Mouse (Mus musculus) hindbrain, embryonic 13.5 days (tissue): Measurements from ENCODE around the gene Cyp4f37. TPM values are rescaled to one million over a fixed set of nuclear protein-coding genes. Genes with fewer than 3 reads are reported as not detected.
"Not testable (repeated sequence)": the region's sequence is repeated elsewhere in the genome, so short reads cannot be mapped to it uniquely, and the experiment has no call there.

Source experiments
- ATAC-seq: fragments of 200-750 bp; cut with Nextera tagmentation; 2 replicates; pipeline ENCODE4 v1.8.0; 2017; ENCODE audit warnings: moderate TSS enrichment; ENCODE audit not compliant: low FRiP score
- H3K27ac ChIP-seq: fragments of 300-500 bp; sonication (generic); 2 replicates; pipeline ENCODE4 v1.5.1; 2015; ENCODE audit warnings: inconsistent platforms, mild to moderate bottlenecking, moderate library complexity
- H3K27me3 ChIP-seq: fragments of 300-500 bp; sonication (generic); 2 replicates; pipeline ENCODE4 v1.6.1; 2015; ENCODE audit warnings: mild to moderate bottlenecking, inconsistent platforms
- H3K36me3 ChIP-seq: fragments of 300-500 bp; sonication (generic); 2 replicates; pipeline ENCODE4 v1.6.1; 2015; ENCODE audit warnings: mild to moderate bottlenecking, inconsistent platforms
- H3K4me1 ChIP-seq: fragments of 300-500 bp; sonication (generic); replicated peaks from 2 replicates; pipeline ENCODE4 v1.6.1; 2015; ENCODE audit warnings: inconsistent platforms
- H3K4me2 ChIP-seq: fragments of 300-500 bp; sonication (generic); 2 replicates; pipeline ENCODE4 v1.6.1; 2015; ENCODE audit warnings: inconsistent platforms, mild to moderate bottlenecking, moderate library complexity
- H3K4me3 ChIP-seq: fragments of 300-500 bp; sonication (generic); 2 replicates; pipeline ENCODE4 v1.5.1; 2015; ENCODE audit warnings: mild to moderate bottlenecking, inconsistent platforms
- H3K9ac ChIP-seq: fragments of 300-500 bp; sonication (generic); 2 replicates; pipeline ENCODE4 v1.6.1; 2015; ENCODE audit warnings: mild to moderate bottlenecking, inconsistent platforms
- H3K9me3 ChIP-seq: fragments of 300-500 bp; sonication (generic); 2 replicates; pipeline ENCODE4 v1.6.1; 2016; ENCODE audit warnings: inconsistent platforms
- WGBS: fragments of 180-500 bp; shearing (Covaris S2); methylation state at CpG from one replicate; pipeline ENCODE4 v1.1.7; 2015; 5-methylcytosine and 5-hydroxymethylcytosine counted together
- polyA plus RNA-seq: library from polyadenylated mRNA; unstranded; fragments of >200 nt; fragmentation: Nextera tagmentation; extraction: Ambion mirVana; gene quantifications from 2 replicates; pipeline ENCODE4 v1.2.1, GENCODE M21; 2015

Cyp4f37 gene
- polyA plus RNA-seq = 1.1 TPM in 1 of 2 replicates, not detected in the other

DNA sequence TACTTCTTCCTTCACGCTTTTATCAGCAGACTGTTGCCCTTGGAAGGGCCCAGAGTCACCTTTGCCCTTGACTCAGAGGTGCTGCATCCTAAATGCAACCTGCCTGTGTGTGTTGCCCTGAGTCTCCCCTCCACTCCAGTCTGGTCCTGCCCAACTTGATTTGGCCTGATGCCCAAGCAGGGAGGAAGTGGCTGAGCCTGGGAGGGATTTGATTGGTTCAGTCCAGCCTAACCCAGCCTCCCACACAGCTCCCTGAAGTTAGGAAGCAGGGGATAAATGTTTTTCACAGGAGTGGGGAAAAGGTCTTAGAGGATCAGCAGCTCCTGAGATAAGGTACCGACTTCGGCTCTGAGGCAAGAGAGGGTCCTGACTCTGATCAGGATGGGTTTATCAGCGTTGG, at the start of gene Cyp4f37:
Gene Cyp4f37 (plus strand): TSS at position 292 of the 400 bp plus-strand sequence.
- not testable (repeated sequence) for H3K9me3 ChIP-seq, H3K27ac ChIP-seq, H3K36me3 ChIP-seq, H3K4me2 ChIP-seq, H3K9ac ChIP-seq, H3K27me3 ChIP-seq, ATAC-seq, H3K4me3 ChIP-seq, H3K4me1 ChIP-seq
- WGBS = 82% methylated on average over 4 of the region's 4 CpGs

DNA sequence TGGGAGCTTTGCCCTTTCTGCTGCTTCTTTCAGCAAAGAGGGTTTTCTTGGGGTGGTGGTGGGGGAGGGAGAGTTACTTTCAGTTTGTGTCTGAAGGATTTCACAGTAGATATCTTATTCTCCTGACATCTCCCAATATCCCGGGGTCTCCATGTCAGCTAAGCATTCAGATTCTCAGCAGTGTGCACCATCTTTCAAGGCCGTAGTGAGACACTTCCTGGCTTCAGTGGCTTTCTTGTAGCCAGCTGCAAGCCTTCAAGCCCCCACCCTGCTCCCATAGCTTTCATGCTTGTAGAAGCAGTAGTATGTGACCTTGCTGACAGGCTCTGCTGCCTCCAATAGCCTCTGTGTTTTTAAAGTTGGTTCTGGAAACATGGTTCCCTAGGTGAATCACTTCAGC, 47.8 kb upstream of the Cyp4f37 start:
- H3K4me2 ChIP-seq, H3K4me1 ChIP-seq, ATAC-seq, H3K27ac ChIP-seq, H3K4me3 ChIP-seq, H3K27me3 ChIP-seq, H3K9me3 ChIP-seq, H3K36me3 ChIP-seq, H3K9ac ChIP-seq: not testable (repeated sequence)
- 81% methylated on average over 2 of the region's 2 CpGs for WGBS

DNA sequence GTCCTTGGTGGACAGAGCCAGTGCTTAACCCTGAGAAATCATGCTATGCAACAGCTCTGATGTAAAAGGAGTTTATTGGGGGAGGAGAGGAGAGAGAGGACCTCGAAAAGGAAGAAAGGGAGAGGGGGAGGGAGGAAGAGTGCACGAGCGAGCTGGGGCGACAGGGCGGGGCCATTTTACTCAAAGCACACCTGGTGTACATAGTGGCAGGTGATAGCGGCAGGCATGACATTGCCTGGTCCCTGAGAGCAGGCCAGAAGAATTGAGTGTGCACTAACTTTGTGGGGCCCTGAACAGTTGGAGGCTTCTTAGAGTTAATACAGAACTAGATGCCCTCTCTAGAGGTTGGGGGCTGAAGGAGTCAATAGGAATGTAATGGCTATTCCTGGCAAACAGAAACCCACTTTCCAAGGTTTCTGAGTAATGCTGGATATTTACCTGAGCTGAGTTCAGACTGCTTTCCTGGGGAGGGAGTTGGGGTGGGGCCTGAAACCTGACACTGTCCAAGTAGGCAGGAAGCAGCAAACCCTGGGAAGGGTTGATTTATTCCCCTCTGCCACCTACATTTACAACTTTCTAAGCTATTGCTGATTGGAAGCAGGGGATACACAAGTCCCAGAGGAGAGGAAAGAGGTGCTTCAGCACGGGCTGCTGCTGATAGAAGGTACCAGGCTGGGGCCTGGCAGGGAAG, 43.5 kb upstream of the Cyp4f37 start:
- Histone ChIP-seq H3K4me1 (no peaks in the 10 kb centered on the region), H3K9me3 (no peaks in the 10 kb centered on the region), H3K36me3 (no peaks in the 10 kb centered on the region), H3K4me2 (no peak overlapping the region), H3K9ac (no peak overlapping the region), H3K27me3 (no peaks in the 10 kb centered on the region), H3K27ac (no peak overlapping the region), H3K4me3 (no peak overlapping the region)
- 64% methylated on average over 7 of the region's 7 CpGs for WGBS
- ATAC-seq = no peak

DNA sequence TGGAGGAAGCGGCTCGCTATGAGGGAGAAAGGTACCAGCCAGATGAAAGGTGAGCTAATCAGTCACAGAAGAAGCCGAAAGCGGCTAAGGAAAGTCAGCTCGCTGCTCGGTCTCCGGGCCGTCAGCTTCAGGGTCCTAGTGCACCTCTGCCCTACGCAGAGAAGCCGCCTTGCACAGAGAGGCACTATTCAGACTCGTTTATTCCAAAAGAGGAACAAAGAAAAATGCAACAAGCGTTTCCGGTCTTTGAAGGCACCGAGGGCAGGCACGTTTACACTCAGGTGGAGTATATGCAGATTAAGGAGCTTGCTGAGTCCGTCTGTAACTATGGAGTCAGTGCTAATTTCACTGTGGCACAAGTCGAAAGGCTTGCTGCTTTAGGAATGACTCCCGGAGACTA, 24.6 kb upstream of the Cyp4f37 start:
- Histone ChIP-seq H3K9me3 (no peaks in the 10 kb centered on the region; the same call in 1 of the 2 replicates), H3K9ac (no peak overlapping the region), H3K36me3 (no peaks in the 10 kb centered on the region), H3K27ac (no peak overlapping the region), H3K4me3 (no peak overlapping the region), H3K4me2 (no peak overlapping the region), H3K27me3 (no peaks in the 10 kb centered on the region), H3K4me1 (no peaks in the 10 kb centered on the region)
- ATAC-seq = no peak
- WGBS = 90% methylated on average over 18 of the region's 18 CpGs

DNA sequence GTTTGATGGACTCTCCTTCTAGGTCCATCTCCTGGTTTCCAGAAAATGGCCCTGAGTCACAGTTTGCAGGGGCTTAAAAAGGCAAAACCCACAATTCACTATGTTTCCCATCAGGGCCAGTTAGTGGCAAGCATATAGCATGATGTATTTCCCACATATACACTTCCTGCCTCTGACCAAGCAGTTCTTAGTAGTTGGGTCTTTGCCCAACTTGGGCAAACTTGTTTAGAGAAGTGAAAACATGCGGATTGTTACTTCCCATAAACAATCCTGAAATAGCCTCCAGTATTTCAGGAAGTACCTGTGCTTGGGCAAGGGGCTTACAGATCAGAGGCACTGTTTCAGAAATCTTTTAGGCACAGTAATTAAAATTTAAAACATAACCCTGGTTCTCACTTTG, 13.1 kb upstream of the Cyp4f37 start:
- Histone ChIP-seq H3K4me1 (no peaks in the 10 kb centered on the region), H3K27ac (no peak overlapping the region), H3K36me3 (no peaks in the 10 kb centered on the region), H3K4me3 (no peak overlapping the region), H3K9ac (no peak overlapping the region), H3K27me3 (no peaks in the 10 kb centered on the region), H3K4me2 (no peak overlapping the region), H3K9me3 (no peaks in the 10 kb centered on the region)
- ATAC-seq = no peak
- WGBS = 86% methylated on average over 1 of the region's 1 CpGs

DNA sequence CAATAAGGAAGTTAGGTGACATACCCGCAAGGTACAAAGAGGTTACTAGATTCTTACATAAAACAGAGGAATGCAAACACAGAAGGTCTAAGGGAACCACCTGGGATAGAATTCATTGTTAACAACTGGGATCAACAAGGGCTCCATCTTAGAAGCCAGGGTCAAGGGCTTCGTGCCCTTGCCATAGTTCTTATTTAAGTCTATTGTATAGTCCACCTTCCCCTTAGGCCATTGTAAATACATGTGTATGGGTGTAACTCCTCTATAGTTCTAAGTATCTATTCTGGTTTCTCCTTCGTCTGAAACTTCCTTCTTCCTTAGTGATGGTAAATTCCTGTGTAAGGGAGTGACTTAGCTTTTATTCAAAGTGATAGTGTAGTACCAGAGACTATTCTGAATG, 10.9 kb upstream of the Cyp4f37 start:
- WGBS = 89% methylated on average over 3 of the region's 3 CpGs
- H3K4me3 ChIP-seq, H3K27me3 ChIP-seq, H3K9ac ChIP-seq, H3K27ac ChIP-seq, H3K4me2 ChIP-seq, H3K9me3 ChIP-seq, H3K36me3 ChIP-seq, ATAC-seq, H3K4me1 ChIP-seq: not testable (repeated sequence)

DNA sequence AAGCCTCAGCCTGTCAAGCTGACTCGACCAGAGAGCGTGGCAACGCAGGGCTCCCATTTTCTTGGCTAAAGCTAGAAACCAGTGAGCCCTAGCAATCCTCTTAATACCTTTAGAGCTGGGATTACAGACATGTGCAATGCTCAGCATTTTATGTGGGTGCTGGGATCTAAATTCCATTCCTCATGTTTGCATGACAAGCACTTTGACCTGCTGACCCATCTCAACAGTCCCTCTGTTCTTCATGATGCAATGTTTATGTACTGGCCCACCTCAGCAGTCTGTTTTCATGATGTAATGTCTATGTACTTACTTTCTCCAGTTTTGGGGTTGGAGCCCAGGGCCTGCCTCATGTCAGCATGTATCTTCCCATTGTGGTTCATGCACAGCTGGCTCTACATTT, 10.2 kb upstream of the Cyp4f37 start:
- Histone ChIP-seq H3K9ac (no peak overlapping the region), H3K27me3 (no peaks in the 10 kb centered on the region), H3K4me1 (no peaks in the 10 kb centered on the region), H3K4me2 (no peak overlapping the region), H3K9me3 (no peaks in the 10 kb centered on the region), H3K36me3 (no peaks in the 10 kb centered on the region), H3K4me3 (no peak overlapping the region), H3K27ac (no peak overlapping the region)
- no peak for ATAC-seq
- 97% methylated on average over 3 of the region's 3 CpGs for WGBS

DNA sequence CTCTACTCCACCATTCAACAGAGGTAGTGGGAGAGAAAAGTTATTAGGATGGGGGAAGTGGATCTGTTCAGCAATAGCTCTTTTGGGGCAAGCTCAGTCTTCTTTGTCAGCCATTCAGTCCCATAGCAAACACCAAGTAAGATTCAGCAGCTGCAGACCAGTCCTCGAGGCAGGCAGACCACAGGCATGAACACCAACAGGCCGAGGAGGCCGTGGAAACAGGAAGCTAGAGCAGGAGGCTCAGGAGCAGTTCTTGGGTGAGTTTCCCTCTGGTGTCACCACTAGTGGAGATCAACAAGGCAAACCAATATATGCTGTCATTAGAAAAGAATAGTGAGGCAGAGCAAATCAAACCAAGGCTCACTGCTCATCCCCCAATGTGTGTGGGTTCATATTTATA, 8.7 kb upstream of the Cyp4f37 start:
- H3K36me3 ChIP-seq = no peaks in the 10 kb centered on the region
- no peak for ATAC-seq
- no peak overlapping the region for H3K27ac ChIP-seq
- no peak overlapping the region for H3K4me2 ChIP-seq
- H3K9me3 ChIP-seq = no peaks in the 10 kb centered on the region
- H3K9ac ChIP-seq = no peak overlapping the region
- no peak overlapping the region for H3K4me3 ChIP-seq
- 92% methylated on average over 3 of the region's 3 CpGs for whole genome bisulfite sequencing
- no peaks in the 10 kb centered on the region for H3K4me1 ChIP-seq
- no peaks in the 10 kb centered on the region for H3K27me3 ChIP-seq

DNA sequence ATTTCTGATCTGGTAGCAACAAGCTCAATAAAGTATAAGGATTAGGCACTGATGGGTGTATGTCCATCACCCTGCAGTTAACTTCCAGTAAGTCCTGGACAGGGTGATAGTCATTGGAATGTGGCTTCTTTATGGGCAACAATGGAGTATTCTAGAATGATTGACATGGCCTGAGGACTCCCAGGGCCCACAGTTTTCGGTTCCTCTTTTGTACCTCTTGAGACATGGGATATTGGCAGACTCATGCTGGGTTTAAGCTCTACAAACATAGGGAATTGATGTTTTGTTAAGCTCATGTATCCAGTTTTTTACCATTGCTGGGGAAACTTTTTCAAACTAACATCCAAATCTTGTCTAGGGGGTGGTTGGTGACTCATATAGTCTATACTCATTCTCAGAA, 3.9 kb upstream of the Cyp4f37 start:
- H3K4me1 ChIP-seq = no peaks in the 10 kb centered on the region
- no peak overlapping the region for H3K9ac ChIP-seq
- H3K9me3 ChIP-seq = peaks cover 8% of the 10 kb centered on the region; the same call in 1 of the 2 replicates
- H3K4me2 ChIP-seq = no peak overlapping the region
- no peak overlapping the region for H3K27ac ChIP-seq
- no peaks in the 10 kb centered on the region for H3K27me3 ChIP-seq
- no peak for ATAC-seq
- H3K4me3 ChIP-seq = no peak overlapping the region
- no peaks in the 10 kb centered on the region for H3K36me3 ChIP-seq
- WGBS = 63% methylated on average over 1 of the region's 1 CpGs

DNA sequence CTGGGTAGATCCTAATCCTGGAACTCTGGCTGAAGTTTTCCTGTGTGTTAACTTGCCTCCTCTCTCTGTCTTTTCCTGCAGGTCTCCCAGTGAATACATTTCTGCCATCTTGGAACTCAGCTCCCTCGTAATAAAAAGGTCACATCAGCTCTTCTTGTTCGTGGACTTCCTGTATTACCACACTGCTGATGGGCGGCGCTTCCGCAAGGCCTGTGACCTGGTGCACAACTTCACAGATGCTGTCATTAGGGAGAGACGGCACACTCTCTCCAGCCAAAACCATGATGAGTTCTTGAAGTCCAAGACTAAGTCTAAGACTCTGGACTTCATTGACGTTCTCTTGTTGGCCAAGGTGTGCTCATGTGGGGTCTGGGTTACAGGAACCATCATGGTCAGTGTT, 8.6 kb downstream of the Cyp4f37 start:
- 88% methylated on average over 7 of the region's 7 CpGs for WGBS
- H3K4me3 ChIP-seq, H3K27me3 ChIP-seq, ATAC-seq, H3K4me2 ChIP-seq, H3K27ac ChIP-seq, H3K36me3 ChIP-seq, H3K9ac ChIP-seq, H3K4me1 ChIP-seq, H3K9me3 ChIP-seq: not testable (repeated sequence)

DNA sequence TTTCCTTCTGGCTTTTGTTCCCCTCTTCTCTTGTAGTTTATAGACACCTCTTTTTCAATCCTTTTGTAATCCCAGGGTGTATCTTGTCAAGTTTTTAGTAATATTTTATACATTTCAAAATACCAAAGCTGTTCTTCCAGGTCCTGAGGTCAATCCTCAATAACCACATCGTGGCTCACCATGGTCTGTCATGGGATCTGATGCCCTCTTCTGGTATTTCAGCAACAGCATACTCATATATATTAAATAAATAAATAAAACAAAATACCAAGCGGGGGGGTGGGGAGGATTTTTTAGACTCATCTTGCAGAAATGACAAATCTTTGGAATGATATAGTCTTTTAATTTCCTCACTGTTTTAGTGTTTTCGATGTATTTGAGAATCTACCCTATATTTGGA, 10.8 kb downstream of the Cyp4f37 start:
- Histone ChIP-seq H3K36me3 (no peaks in the 10 kb centered on the region), H3K4me2 (no peak overlapping the region), H3K27me3 (0 out of 2 replicates have a peak, but pooled peaks cover 4% of the 10 kb centered on the region), H3K4me1 (no peaks in the 10 kb centered on the region), H3K27ac (no peak overlapping the region), H3K9ac (no peak overlapping the region), H3K9me3 (no peaks in the 10 kb centered on the region), H3K4me3 (no peak overlapping the region)
- no peak for ATAC-seq
- WGBS = 84% methylated on average over 3 of the region's 3 CpGs

DNA sequence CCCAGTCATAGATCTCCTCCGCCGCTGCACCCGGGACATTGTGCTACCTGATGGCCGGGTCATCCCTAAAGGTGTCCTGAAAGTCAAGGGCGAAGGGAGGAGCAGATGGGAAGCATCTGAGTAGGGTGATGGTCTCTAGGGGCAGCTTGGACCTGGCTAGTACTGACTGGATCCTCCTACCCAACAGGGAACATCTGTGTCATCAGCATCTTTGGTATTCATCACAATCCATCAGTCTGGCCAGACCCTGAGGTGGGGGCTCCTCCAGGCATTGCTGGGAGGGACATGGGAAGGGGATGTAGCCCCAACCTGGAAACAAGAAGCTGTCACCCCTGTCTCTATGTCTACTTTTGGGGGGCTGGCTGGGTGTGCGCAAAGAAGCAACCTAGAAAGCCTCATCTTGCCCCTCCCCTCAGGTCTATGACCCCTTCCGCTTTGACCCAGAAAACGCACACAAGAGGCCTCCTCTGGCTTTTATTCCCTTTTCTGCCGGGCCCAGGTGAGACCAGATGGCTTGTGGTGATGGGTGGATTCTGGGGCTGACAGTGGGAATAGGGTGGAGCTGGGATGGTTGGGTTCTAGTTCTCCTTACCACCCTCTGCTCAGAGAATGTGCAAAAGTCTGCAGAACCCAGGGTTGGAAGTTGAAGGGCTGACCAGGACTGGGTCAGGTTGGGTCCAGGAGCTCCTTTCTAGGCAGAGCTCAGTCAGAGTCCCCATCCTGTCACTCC, 13.3 kb downstream of the Cyp4f37 start:
- peak overlapping the region; percentile 64 for H3K27ac ChIP-seq

DNA sequence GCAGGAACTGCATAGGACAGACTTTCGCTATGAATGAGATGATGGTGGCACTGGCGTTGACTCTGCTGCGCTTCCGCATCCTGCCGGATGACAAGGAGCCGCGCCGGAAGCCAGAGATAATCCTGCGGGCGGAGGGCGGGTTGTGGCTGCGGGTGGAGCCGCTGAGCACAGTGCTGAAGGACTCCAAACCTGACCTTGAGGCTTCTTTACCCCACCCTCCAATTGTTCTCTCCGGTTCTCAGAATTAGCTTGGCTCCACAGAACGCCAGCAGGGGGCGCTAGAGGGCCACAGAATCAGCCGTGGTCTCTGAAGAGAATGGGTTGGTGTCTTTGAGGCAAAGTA, 13.8 kb downstream of the Cyp4f37 start:
- Histone ChIP-seq H3K4me1 (no peaks in the 10 kb centered on the region), H3K27me3 (no peaks in the 10 kb centered on the region), H3K36me3 (no peaks in the 10 kb centered on the region), H3K9ac (peak overlapping the region; percentile 73), H3K4me2 (peak overlapping the region; percentile 65), H3K4me3 (peak overlapping the region; percentile 44), H3K9me3 (no peaks in the 10 kb centered on the region), H3K27ac (peak overlapping the region; percentile 64)
- ATAC-seq = peak; percentile 96
- WGBS = 2% methylated on average over 17 of the region's 17 CpGs

More for the DNA sequence above, 13.3 kb downstream of the Cyp4f37 start:
- Histone ChIP-seq H3K4me2 (peak overlapping the region; percentile 65), H3K9ac (peak overlapping the region; percentile 73), H3K4me3 (peak overlapping the region; percentile 44)
- not testable (repeated sequence) for H3K9me3 ChIP-seq, H3K27me3 ChIP-seq, H3K4me1 ChIP-seq, H3K36me3 ChIP-seq
- ATAC-seq = peak; percentile 31
- WGBS = 88% methylated on average over 9 of the region's 9 CpGs
